Mouse (Mus musculus) kidney, adult 2 months (tissue): ENCODE data around the gene Cd99l2.

Source experiments
- CTCF ChIP-seq: fragments of 200-500 bp; conservative IDR thresholded peaks from 2 replicates; pipeline ENCODE4 v1.5.1; 2011; ENCODE audit warnings: low read depth, mild to moderate bottlenecking, control low read depth, low read length, moderate library complexity, mixed read lengths; ENCODE audit not compliant: insufficient read depth, insufficient read length
- POLR2A ChIP-seq: fragments of 200-500 bp; IDR thresholded peaks from one replicate; pipeline ENCODE4 v1.6.1; 2011; ENCODE audit warnings: low read depth, low read length, control low read depth

DNA sequence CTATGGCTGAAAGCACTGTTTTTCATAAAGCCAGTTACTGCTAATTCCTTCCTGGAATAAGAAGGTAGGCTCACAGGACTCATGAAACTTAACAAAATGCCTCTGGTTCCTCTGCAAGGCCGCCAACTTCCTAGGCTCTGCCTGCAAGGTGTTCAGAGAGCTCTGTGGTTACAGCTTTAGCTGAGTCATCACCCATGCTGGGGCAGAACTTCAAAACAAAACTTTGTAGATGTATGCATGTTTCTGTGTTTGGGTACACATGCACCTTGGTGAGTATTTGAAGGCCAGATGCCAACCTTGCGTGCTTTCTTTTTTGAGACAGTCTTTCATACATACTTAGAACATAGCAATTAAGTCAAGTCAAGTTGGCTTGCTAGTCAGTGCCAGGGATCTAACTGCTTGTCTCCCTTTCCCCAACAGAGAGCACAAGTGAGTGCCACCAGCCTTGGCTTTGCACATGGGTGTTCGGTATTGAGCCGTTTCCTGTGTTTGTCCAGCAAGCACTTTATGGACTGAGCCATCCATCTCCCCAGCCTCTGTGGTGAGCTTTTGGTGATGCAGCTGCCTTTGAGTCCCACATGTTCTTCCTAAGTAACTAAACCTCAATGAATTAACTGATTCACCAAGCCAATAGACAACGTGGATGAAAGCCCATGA lies 23.9 kb downstream of the Cd99l2 start:
- TF ChIP-seq CTCF (no peak), POLR2A (no peak)
